Mouse (Mus musculus) kidney, adult 2 months (tissue): ENCODE measurements at regions not wholly inside any gene's neighbourhood (a gene's known extent, or its start where the extent isn't known, plus 50 kb on each side); places are given as distances from the start of the nearest gene placed in this dataset.

Source experiments
- CTCF ChIP-seq: fragments of 200-500 bp; conservative IDR thresholded peaks from 2 replicates; pipeline ENCODE4 v1.5.1; 2011; ENCODE audit warnings: low read depth, mild to moderate bottlenecking, control low read depth, low read length, moderate library complexity, mixed read lengths; ENCODE audit not compliant: insufficient read depth, insufficient read length
- POLR2A ChIP-seq: fragments of 200-500 bp; IDR thresholded peaks from one replicate; pipeline ENCODE4 v1.6.1; 2011; ENCODE audit warnings: low read depth, low read length, control low read depth

DNA sequence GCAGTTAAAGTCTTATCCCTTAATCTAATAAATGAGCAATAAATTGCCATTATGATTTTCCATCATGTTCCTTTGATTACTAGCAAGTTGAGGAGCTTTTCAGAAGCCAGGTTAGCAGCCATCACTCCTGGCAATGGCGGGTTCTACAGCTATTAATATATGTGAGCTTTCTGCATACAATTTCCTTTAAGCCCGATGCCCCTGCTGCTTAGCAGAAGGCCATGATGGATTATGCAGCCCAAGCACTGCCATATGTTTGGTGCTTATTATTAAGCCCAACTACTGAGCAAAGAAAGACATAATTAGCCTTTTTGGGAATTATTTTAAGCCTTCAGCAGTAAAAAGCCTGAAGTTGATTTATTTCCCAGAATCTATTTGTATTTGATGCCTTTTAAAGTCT, 82.3 kb upstream of the Tyw5 start:
- TF ChIP-seq CTCF (no peak), POLR2A (no peak)
